Mouse (Mus musculus) heart, postnatal 0 days (tissue): Measurements from ENCODE around the gene AI837181. TPM values are rescaled to one million over a fixed set of nuclear protein-coding genes. Genes with fewer than 3 reads are reported as not detected.

Experiments used
- ATAC-seq: fragments of 200-750 bp; cut with Nextera tagmentation; 2 replicates; pipeline ENCODE4 v1.8.0; 2017; ENCODE audit warnings: low read depth, moderate number of reproducible peaks, moderate library complexity; ENCODE audit not compliant: insufficient read depth
- DNase-seq: peaks from one replicate; pipeline ENCODE4 v3.0.0-alpha.2; 2016; ENCODE audit warnings: low spot score
- H3K27ac ChIP-seq: fragments of 300-500 bp; sonication (generic); 2 replicates; pipeline ENCODE4 v1.5.1; 2014; ENCODE audit warnings: low read depth, mild to moderate bottlenecking
- H3K27me3 ChIP-seq: fragments of 300-500 bp; sonication (generic); 2 replicates; pipeline ENCODE4 v1.6.1; 2014; ENCODE audit warnings: low read length, mixed read lengths; ENCODE audit not compliant: control insufficient read depth, insufficient read depth
- H3K36me3 ChIP-seq: fragments of 300-500 bp; sonication (generic); replicated peaks from 2 replicates; pipeline ENCODE4 v1.6.1; 2014; ENCODE audit warnings: low read length, mixed read lengths; ENCODE audit not compliant: control insufficient read depth, insufficient read depth
- H3K4me1 ChIP-seq: fragments of 300-500 bp; sonication (generic); 2 replicates; pipeline ENCODE4 v1.6.1; 2014; ENCODE audit warnings: antibody characterized with exemption; ENCODE audit not compliant: control insufficient read depth, insufficient read depth
- H3K4me2 ChIP-seq: fragments of 300-500 bp; sonication (generic); 2 replicates; pipeline ENCODE4 v1.6.1; 2014; ENCODE audit warnings: low read depth, mild to moderate bottlenecking, low read length, moderate library complexity
- H3K4me3 ChIP-seq: fragments of 300-500 bp; sonication (generic); 2 replicates; pipeline ENCODE4 v1.5.1; 2014; ENCODE audit warnings: low read depth, low read length
- H3K9ac ChIP-seq: fragments of 300-500 bp; sonication (generic); replicated peaks from 2 replicates; pipeline ENCODE4 v1.6.1; 2014; ENCODE audit warnings: low read depth, low read length, mixed read lengths
- H3K9me3 ChIP-seq: fragments of 300-500 bp; sonication (generic); replicated peaks from 2 replicates; pipeline ENCODE4 v1.6.1; 2016; ENCODE audit warnings: low read length; ENCODE audit not compliant: control insufficient read depth
- CTCF ChIP-seq: IDR thresholded peaks from 2 replicates; pipeline ENCODE4 v1.5.1; 2016; ENCODE audit warnings: antibody characterized with exemption, control low read depth, low read depth
- EP300 ChIP-seq: IDR thresholded peaks from 2 replicates; pipeline ENCODE4 v1.6.1; 2016; ENCODE audit warnings: antibody characterized with exemption, low read depth
- WGBS: fragments of 180-500 bp; shearing (Covaris S2); extraction: QIAGEN DNeasy Blood & Tissue Kit; methylation state at CpG from one replicate; pipeline ENCODE4 v1.1.7; 2014; 5-methylcytosine and 5-hydroxymethylcytosine counted together
- polyA plus RNA-seq: library from polyadenylated mRNA; unstranded; fragments of >200 nt; fragmentation: Nextera tagmentation; extraction: Ambion mirVana; gene quantifications from 2 replicates; pipeline ENCODE4 v1.2.1, GENCODE M21; 2015
- total RNA-seq: library from RNA; depleted of rRNA; stranded (reverse); fragments of >200 nt; gene quantifications from 2 replicates; pipeline ENCODE4 v1.2.3, GENCODE M21; 2014; ENCODE audit warnings: low replicate concordance

The AI837181 gene
- total and polyA plus RNA-seq, 2 experiments from 2014 or later, result 38.1 to 47.4 TPM

- Histone ChIP-seq H3K4me2 (no peak overlapping the region), H3K4me3 (no peak overlapping the region), H3K9ac (no peak overlapping the region), H3K9me3 (no peaks in the 10 kb centered on the region), H3K27ac (no peak overlapping the region), H3K4me1 (peaks cover 15% of the 10 kb centered on the region), H3K27me3 (no peaks in the 10 kb centered on the region), H3K36me3 (peaks cover 23% of the 10 kb centered on the region)
- no peak for ATAC-seq
- WGBS, result 84% methylated on average over 13 of the region's 13 CpGs
- no peak for TF ChIP-seq EP300
- TF ChIP-seq CTCF, result no peak
- no peak for DNase-seq
These were observed 1.8 kb downstream of the AI837181 start for GRCm38 (mm10) chr19:5426640-5427290.

DNA sequence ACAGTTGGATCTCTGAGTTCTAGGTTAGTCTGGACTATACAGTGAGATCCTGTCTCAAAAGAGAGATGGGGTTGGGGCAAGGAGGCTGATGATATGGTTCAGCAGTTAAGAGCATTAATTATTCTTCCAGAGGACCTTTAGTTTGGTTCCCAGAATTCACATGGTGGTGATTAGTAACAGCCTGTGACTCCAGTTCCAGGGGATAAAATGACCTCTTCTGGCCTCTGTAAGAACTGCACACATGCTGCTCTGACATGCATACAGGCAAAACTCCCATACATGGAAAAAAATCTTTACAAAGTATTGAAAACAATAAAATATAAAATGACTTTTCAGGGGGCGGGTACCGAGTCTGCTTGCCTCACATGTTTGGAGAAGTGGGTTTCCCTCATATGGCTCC, 3.1 kb downstream of the AI837181 start:
- H3K9ac ChIP-seq, result no peak overlapping the region
- peak; percentile 65 for DNase-seq
- WGBS, result 77% methylated on average over 2 of the region's 2 CpGs
- H3K27me3 ChIP-seq, result no peaks in the 10 kb centered on the region
- H3K27ac ChIP-seq, result peak overlapping the region; percentile 15; the same call in 1 of the 2 replicates
- peaks cover 14% of the 10 kb centered on the region for H3K36me3 ChIP-seq
- H3K4me2 ChIP-seq, result no peak overlapping the region
- no peak overlapping the region for H3K4me3 ChIP-seq
- no peak for ATAC-seq
- H3K4me1 ChIP-seq, result peaks cover 16% of the 10 kb centered on the region
- TF ChIP-seq CTCF (peak; percentile 51), EP300 (no peak)
- no peaks in the 10 kb centered on the region for H3K9me3 ChIP-seq

DNA sequence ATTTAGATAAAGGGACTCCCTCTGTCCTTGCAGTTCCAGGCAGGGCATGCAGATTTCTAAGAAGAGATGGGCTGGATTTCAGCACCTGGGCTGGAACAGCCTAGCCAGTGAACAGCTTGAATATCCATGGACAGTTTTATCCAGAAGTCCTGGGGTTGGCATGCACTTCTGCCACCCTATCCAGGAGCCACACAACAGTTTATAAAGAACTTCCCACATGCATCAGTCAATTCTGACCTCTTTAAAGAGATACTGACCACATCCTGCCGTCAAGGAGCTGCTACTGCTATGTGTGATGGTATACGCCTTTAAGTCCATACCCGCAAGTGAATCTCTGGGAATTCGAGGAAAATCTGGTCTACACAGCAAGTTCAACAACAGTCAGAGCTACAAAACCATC, 4.3 kb downstream of the AI837181 start:
- no peak overlapping the region for H3K4me2 ChIP-seq
- H3K9ac ChIP-seq, result no peak overlapping the region
- TF ChIP-seq EP300, result no peak
- TF ChIP-seq CTCF, result no peak
- no peaks in the 10 kb centered on the region for H3K27me3 ChIP-seq
- WGBS, result 78% methylated on average over 4 of the region's 4 CpGs
- DNase-seq (no peak), ATAC-seq (no peak)
- peaks cover 14% of the 10 kb centered on the region for H3K36me3 ChIP-seq
- no peak overlapping the region for H3K27ac ChIP-seq
- H3K9me3 ChIP-seq, result no peaks in the 10 kb centered on the region
- H3K4me3 ChIP-seq, result no peak overlapping the region
- peaks cover 16% of the 10 kb centered on the region for H3K4me1 ChIP-seq

GRCm38 (mm10) chr19:5429806-5430205, 4.9 kb downstream of the AI837181 start:
- H3K4me3 ChIP-seq, result no peak overlapping the region
- H3K36me3 ChIP-seq, result peaks cover 14% of the 10 kb centered on the region
- no peak overlapping the region for H3K9ac ChIP-seq
- no peak overlapping the region for H3K27ac ChIP-seq
- no peak for DNase-seq
- no peak for ATAC-seq
- 29% methylated on average over 8 of the region's 8 CpGs for WGBS
- H3K4me1 ChIP-seq, result peaks cover 16% of the 10 kb centered on the region
- no peaks in the 10 kb centered on the region for H3K27me3 ChIP-seq
- no peak for TF ChIP-seq EP300
- no peak for TF ChIP-seq CTCF
- H3K9me3 ChIP-seq, result no peaks in the 10 kb centered on the region
- no peak overlapping the region for H3K4me2 ChIP-seq

GRCm38 (mm10) chr19:5430408-5430807, 5.5 kb downstream of the AI837181 start:
- Histone ChIP-seq H3K9me3 (no peaks in the 10 kb centered on the region), H3K36me3 (peaks cover 14% of the 10 kb centered on the region), H3K27ac (no peak overlapping the region), H3K4me3 (no peak overlapping the region), H3K4me2 (no peak overlapping the region), H3K27me3 (no peaks in the 10 kb centered on the region), H3K4me1 (peaks cover 16% of the 10 kb centered on the region), H3K9ac (no peak overlapping the region)
- TF ChIP-seq CTCF (no peak), EP300 (no peak)
- no peak for ATAC-seq
- 69% methylated on average over 1 of the region's 1 CpGs for WGBS
- no peak for DNase-seq
